Mouse (Mus musculus) liver, embryonic 14.5 days (tissue): Measurements from ENCODE around the gene Clasp1.

Experiments
- CTCF ChIP-seq: IDR thresholded peaks from 2 replicates; pipeline ENCODE4 v1.5.1; 2016; ENCODE audit warnings: antibody characterized with exemption, low read depth, control low read depth
- EP300 ChIP-seq: IDR thresholded peaks from 2 replicates; pipeline ENCODE4 v1.6.1; 2016; ENCODE audit warnings: antibody characterized with exemption, low read depth

GRCm38 (mm10) chr1:118553451-118553850, 164.6 kb downstream of the Clasp1 start:
- TF ChIP-seq CTCF (no peak), EP300 (no peak)
